Mouse (Mus musculus) embryonic facial prominence, embryonic 15.5 days (tissue): Measurements from ENCODE around the gene Speer4f2. TPM values are rescaled to one million over a fixed set of nuclear protein-coding genes. Genes with fewer than 3 reads are reported as not detected.

Source experiments
- ATAC-seq: fragments of 200-750 bp; cut with Nextera tagmentation; 2 replicates; pipeline ENCODE4 v1.8.0; 2017; ENCODE audit warnings: low read depth, moderate TSS enrichment; ENCODE audit not compliant: insufficient number of reproducible peaks, low FRiP score, low TSS enrichment
- H3K27ac ChIP-seq: fragments of 300-500 bp; sonication (generic); replicated peaks from 2 replicates; pipeline ENCODE4 v1.5.1; 2015; ENCODE audit warnings: mild to moderate bottlenecking, inconsistent platforms
- H3K27me3 ChIP-seq: fragments of 300-500 bp; sonication (generic); 2 replicates; pipeline ENCODE4 v1.6.1; 2015; ENCODE audit warnings: inconsistent platforms
- H3K36me3 ChIP-seq: fragments of 300-500 bp; sonication (generic); 2 replicates; pipeline ENCODE4 v1.6.1; 2015; ENCODE audit warnings: mild to moderate bottlenecking, inconsistent platforms
- H3K4me1 ChIP-seq: fragments of 300-500 bp; sonication (generic); 2 replicates; pipeline ENCODE4 v1.6.1; 2015; ENCODE audit warnings: inconsistent platforms
- H3K4me2 ChIP-seq: fragments of 300-500 bp; sonication (generic); replicated peaks from 2 replicates; pipeline ENCODE4 v1.6.1; 2015; ENCODE audit warnings: mild to moderate bottlenecking, inconsistent platforms
- H3K4me3 ChIP-seq: fragments of 300-500 bp; sonication (generic); replicated peaks from 2 replicates; pipeline ENCODE4 v1.5.1; 2015; ENCODE audit warnings: mild to moderate bottlenecking, inconsistent platforms
- H3K9ac ChIP-seq: fragments of 300-500 bp; sonication (generic); 2 replicates; pipeline ENCODE4 v1.6.1; 2015; ENCODE audit warnings: inconsistent platforms
- H3K9me3 ChIP-seq: fragments of 300-500 bp; sonication (generic); replicated peaks from 2 replicates; pipeline ENCODE4 v1.6.1; 2016; ENCODE audit warnings: inconsistent platforms
- WGBS: fragments of 180-500 bp; shearing (Covaris S2); methylation state at CpG from one replicate; pipeline ENCODE4 v1.1.7; 2015; 5-methylcytosine and 5-hydroxymethylcytosine counted together
- polyA plus RNA-seq: library from polyadenylated mRNA; unstranded; fragments of >200 nt; fragmentation: Nextera tagmentation; extraction: Ambion mirVana; gene quantifications from 2 replicates; pipeline ENCODE4 v1.2.1, GENCODE M21; 2015

The Speer4f2 gene
- polyA plus RNA-seq, 1 experiment from 2014 or later = not detected

DNA sequence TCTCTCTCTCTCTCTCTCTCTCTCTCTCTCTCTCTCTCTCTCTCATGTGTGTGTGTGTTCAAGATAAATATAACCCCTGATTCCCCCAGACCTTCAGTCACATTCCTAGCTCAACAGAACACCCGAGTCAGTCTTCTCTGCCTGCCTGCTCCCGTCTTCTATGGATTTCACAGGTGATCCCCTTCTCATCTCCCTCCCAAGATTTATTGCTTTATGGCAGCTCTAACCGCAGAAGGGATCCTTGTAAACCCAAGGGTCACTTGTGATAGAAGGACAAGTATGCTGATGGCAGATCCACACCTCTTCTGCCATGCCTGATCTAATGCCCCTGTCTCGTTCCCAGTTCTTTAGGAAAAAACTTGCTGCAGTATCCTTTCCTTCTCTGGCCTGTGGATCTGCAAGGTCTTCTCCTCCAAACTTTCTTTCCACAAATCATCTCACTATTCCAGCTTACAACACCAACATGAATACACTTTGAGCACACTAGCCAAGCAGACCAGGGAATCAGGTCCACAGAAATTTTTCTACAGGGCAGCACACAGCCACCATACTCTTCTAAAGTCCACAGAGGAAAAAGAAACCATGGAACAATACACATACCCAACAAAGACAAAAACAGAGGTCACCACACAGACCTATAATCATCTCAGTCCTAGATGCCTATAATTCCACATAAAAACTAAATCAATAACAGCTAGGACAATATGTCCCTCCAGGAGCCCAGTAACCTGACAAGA, 36.1 kb downstream of the Speer4f2 start:
- Histone ChIP-seq H3K4me1 (no peaks in the 10 kb centered on the region), H3K4me2 (no peak overlapping the region), H3K9ac (no peak overlapping the region), H3K27me3 (no peaks in the 10 kb centered on the region), H3K27ac (no peak overlapping the region), H3K36me3 (no peaks in the 10 kb centered on the region), H3K9me3 (no peaks in the 10 kb centered on the region), H3K4me3 (no peak overlapping the region)
- 83% methylated on average over 4 of the region's 4 CpGs for WGBS
- no peak for ATAC-seq

GRCm38 (mm10) chr5:17417201-17417600, 44.2 kb downstream of the Speer4f2 start:
- Histone ChIP-seq H3K4me2 (no peak overlapping the region), H3K4me1 (peaks cover 4% of the 10 kb centered on the region; the same call in 1 of the 2 replicates), H3K27me3 (no peaks in the 10 kb centered on the region), H3K27ac (no peak overlapping the region), H3K4me3 (no peak overlapping the region), H3K36me3 (no peaks in the 10 kb centered on the region), H3K9me3 (no peaks in the 10 kb centered on the region), H3K9ac (no peak overlapping the region)
- ATAC-seq = no peak
- 86% methylated on average over 2 of the region's 2 CpGs for WGBS

DNA sequence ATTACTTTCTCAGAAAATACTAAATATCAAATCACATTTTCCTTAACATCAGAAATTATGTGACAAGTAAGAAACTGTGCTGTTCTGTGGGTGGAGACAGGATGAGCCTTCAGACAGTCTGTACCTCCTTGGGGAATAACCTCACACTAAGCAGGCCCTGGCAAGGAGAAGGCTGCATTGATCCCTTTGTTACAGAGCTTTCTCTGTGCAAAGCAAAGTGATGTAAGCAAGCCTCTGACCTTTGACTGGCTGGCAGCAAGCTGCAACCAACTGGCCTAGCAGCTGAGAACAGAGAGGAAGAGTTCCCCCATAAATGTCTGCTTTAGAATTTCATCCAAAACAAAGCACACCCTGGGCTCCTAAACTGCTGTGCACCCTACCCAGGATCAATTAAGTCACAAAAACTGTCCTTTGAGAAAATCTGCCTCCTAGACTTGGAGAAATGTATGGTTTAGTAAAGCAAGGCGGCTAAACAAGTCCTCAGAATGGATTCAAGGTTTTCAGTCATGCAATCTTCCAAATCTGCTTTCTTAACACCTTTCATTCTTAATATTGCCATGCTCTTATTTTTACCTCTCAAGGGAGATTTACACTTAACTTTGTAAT, 46.3 kb downstream of the Speer4f2 start:
- no peaks in the 10 kb centered on the region for H3K36me3 ChIP-seq
- H3K4me1 ChIP-seq = peaks cover 4% of the 10 kb centered on the region; the same call in 1 of the 2 replicates
- no peak overlapping the region for H3K9ac ChIP-seq
- no peak overlapping the region for H3K4me2 ChIP-seq
- no peak for ATAC-seq
- H3K4me3 ChIP-seq = no peak overlapping the region
- 0 out of 2 replicates have a peak overlapping the region, but pooled peaks have one; percentile 58 for H3K27ac ChIP-seq
- 61% methylated on average over 1 of the region's 1 CpGs for WGBS
- H3K27me3 ChIP-seq = no peaks in the 10 kb centered on the region
- no peaks in the 10 kb centered on the region for H3K9me3 ChIP-seq

DNA sequence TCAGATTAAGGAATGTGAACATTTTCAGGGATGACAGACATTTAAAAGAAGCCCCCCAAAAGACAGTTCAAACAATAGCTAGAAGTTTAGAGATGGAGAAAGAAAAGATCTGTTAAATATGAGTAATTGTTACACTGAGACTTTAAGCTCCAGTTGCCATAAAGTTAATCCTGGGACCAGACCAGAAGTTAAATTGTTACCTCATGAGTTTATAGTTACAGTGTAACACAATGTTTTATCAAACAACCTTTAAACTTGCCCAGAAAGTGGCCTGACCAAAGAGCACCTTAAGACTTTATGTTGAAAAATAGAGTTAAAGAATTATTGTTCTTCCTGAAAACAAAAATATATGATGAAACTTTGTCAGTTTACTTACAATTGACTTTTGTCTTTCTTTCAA, 46.9 kb downstream of the Speer4f2 start:
- Histone ChIP-seq H3K27me3 (no peaks in the 10 kb centered on the region), H3K9ac (no peak overlapping the region), H3K36me3 (no peaks in the 10 kb centered on the region), H3K4me1 (peaks cover 4% of the 10 kb centered on the region; the same call in 1 of the 2 replicates), H3K4me2 (no peak overlapping the region), H3K27ac (no peak overlapping the region), H3K4me3 (no peak overlapping the region), H3K9me3 (no peaks in the 10 kb centered on the region)
- no peak for ATAC-seq

GRCm38 (mm10) chr5:17422225-17422624, 49.2 kb downstream of the Speer4f2 start:
- H3K27me3 ChIP-seq = no peaks in the 10 kb centered on the region
- H3K4me2 ChIP-seq = no peak overlapping the region
- ATAC-seq = no peak
- H3K9me3 ChIP-seq = no peaks in the 10 kb centered on the region
- 73% methylated on average over 1 of the region's 1 CpGs for WGBS
- peaks cover 4% of the 10 kb centered on the region; the same call in 1 of the 2 replicates for H3K4me1 ChIP-seq
- no peak overlapping the region for H3K4me3 ChIP-seq
- no peaks in the 10 kb centered on the region for H3K36me3 ChIP-seq
- no peak overlapping the region for H3K9ac ChIP-seq
- no peak overlapping the region for H3K27ac ChIP-seq

DNA sequence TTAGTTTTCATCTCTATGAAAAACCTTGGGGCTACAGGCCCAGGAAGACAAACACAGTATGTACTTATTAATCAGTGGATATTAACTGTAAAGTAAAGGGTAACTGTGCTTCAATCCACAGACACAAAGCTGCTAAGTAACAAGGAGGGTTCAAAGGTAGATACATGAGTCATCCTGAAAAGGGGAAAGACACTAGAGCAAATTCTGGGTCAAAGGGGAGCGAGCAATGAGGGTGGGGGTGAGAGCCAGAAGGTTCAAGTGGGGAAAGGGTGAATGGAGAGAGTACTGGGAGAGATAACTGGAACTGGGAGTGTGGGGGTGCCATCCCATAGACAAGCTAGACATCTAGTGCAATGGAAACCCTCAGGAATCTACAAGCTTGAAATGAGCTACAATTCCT, 54.0 kb downstream of the Speer4f2 start:
- Histone ChIP-seq H3K4me3 (no peak overlapping the region), H3K9me3 (no peaks in the 10 kb centered on the region), H3K9ac (no peak overlapping the region), H3K27ac (no peak overlapping the region), H3K27me3 (no peaks in the 10 kb centered on the region), H3K36me3 (no peaks in the 10 kb centered on the region), H3K4me1 (no peaks in the 10 kb centered on the region), H3K4me2 (no peak overlapping the region)
- 83% methylated on average over 1 of the region's 1 CpGs for WGBS
- no peak for ATAC-seq

Other genes starting within 250 kb of the Speer4f2 start
- gene Speer4f1, start 102.9 kb downstream of the Speer4f2 start, polyA plus RNA-seq = not detected in 2 replicates
- gene Sema3c, start 201.1 kb downstream of the Speer4f2 start, polyA plus RNA-seq = 38.5 and 40.6 TPM in 2 replicates